Mouse (Mus musculus) G1E (cell line): ENCODE measurements around the gene 4930426L09Rik.

Experiments
- CTCF ChIP-seq: IDR thresholded peaks from 2 replicates; pipeline ENCODE4 v1.5.1; 2012; ENCODE audit warnings: low read depth, low read length, inconsistent platforms, mixed read lengths
- GATA2 ChIP-seq: IDR thresholded peaks from 2 replicates; pipeline ENCODE4 v1.6.1; 2012; ENCODE audit warnings: low read depth, low read length, inconsistent platforms, borderline replicate concordance
- TAL1 ChIP-seq: conservative IDR thresholded peaks from 2 replicates; pipeline ENCODE4 v1.6.1; 2012; ENCODE audit warnings: low read depth, low read length, inconsistent platforms, mixed read lengths

GRCm38 (mm10) chr2:19006124-19006523, 8.0 kb downstream of the 4930426L09Rik start:
- TF ChIP-seq CTCF (no peak), TAL1 (no peak), GATA2 (no peak)
